Mouse (Mus musculus) ES-E14 (cell line): Measurements from ENCODE around the gene Rragd.

Experiments used
- CHD2 ChIP-seq: IDR thresholded peaks from 2 replicates; pipeline ENCODE4 v1.6.1; 2014; ENCODE audit warnings: mild to moderate bottlenecking, low read depth, low read length, inconsistent platforms
- HCFC1 ChIP-seq: IDR thresholded peaks from 2 replicates; pipeline ENCODE4 v1.6.1; 2012; ENCODE audit warnings: low read length, inconsistent platforms, borderline replicate concordance; ENCODE audit not compliant: insufficient read depth
- MAFK ChIP-seq: IDR thresholded peaks from 2 replicates; pipeline ENCODE4 v1.6.1; 2014; ENCODE audit warnings: mild to moderate bottlenecking, low read depth, low read length, inconsistent platforms; ENCODE audit not compliant: insufficient read depth
- ZC3H11A ChIP-seq: IDR thresholded peaks from 2 replicates; pipeline ENCODE4 v1.6.1; 2012; ENCODE audit warnings: low read depth, mild to moderate bottlenecking, inconsistent platforms, low read length, borderline replicate concordance
- ZNF384 ChIP-seq: IDR thresholded peaks from 2 replicates; pipeline ENCODE4 v1.6.1; 2012; ENCODE audit warnings: low read depth, low read length, inconsistent platforms

GRCm38 (mm10) chr4:33067826-33068225 lies 85.0 kb downstream of the Rragd start:
- TF ChIP-seq ZC3H11A (no peak), HCFC1 (no peak), ZNF384 (no peak), MAFK (no peak), CHD2 (no peak)
